Mouse (Mus musculus): ENCODE results near the gene Gpalpp1. TPM values are rescaled to one million over a fixed set of nuclear protein-coding genes. Genes with fewer than 3 reads are reported as not detected.

Gpalpp1 gene
- polyA plus RNA-seq (2014; fragmentation: Nextera tagmentation; extraction: Ambion mirVana) = 15.3 and 17.4 TPM in 2 replicates

- ATAC-seq (replicated peaks; ENCODE audit: insufficient number of reproducible peaks, low FRiP score, low TSS enrichment, low read depth) (peak; percentile 98), DNase-seq (ENCODE audit: low spot score) (peak; percentile 97)
- Histone ChIP-seq H3K4me2 (ENCODE audit: low read depth, low read length) (peak within 1 kb of the TSS; percentile 61), H3K9me3 (replicated peaks; ENCODE audit: control insufficient read depth, low read length) (no peaks in the 10 kb centered on the region), H3K9ac (replicated peaks; ENCODE audit: low read length) (peak within 1 kb of the TSS; percentile 83), H3K36me3 (replicated peaks; ENCODE audit: control insufficient read depth, insufficient read depth, low read depth, low read length) (no peaks in the 10 kb centered on the region), H3K4me3 (ENCODE audit: low read depth, low read length) (peak within 1 kb of the TSS; percentile 94), H3K4me1 (ENCODE audit: control insufficient read depth, insufficient read depth, low read length) (peaks cover 2% of the 10 kb centered on the region; the same call in 1 of the 2 replicates), H3K27ac (replicated peaks; ENCODE audit: low read depth, low read length) (peak within 1 kb of the TSS; percentile 67), H3K27me3 (ENCODE audit: control insufficient read depth, insufficient read depth, low read length) (no peaks in the 10 kb centered on the region)
- under 1% methylated on average over 69 of the region's 69 CpGs for WGBS
These were observed at the start of gene Gpalpp1, which contains the start of gene Nufip1 for GRCm38 (mm10) chr14:76110396-76111221. TSS of gene Gpalpp1 (minus strand) at chr14:76110760. TSS of gene Nufip1 (plus strand) at chr14:76110891.

- 57% methylated on average over 5 of the region's 5 CpGs for WGBS
- no peaks in the 10 kb centered on the region for H3K4me1 ChIP-seq (ENCODE audit: control insufficient read depth, insufficient read depth, low read length)
- H3K4me3 ChIP-seq (ENCODE audit: low read depth, low read length) = no peak overlapping the region
- H3K9ac ChIP-seq (replicated peaks; ENCODE audit: low read length) = no peak overlapping the region
- no peak overlapping the region for H3K4me2 ChIP-seq (ENCODE audit: low read depth, low read length)
- ATAC-seq (replicated peaks; ENCODE audit: insufficient number of reproducible peaks, low FRiP score, low TSS enrichment, low read depth) (no peak), DNase-seq (ENCODE audit: low spot score) (no peak)
- no peaks in the 10 kb centered on the region for H3K9me3 ChIP-seq (replicated peaks; ENCODE audit: control insufficient read depth, low read length)
- H3K36me3 ChIP-seq (replicated peaks; ENCODE audit: control insufficient read depth, insufficient read depth, low read depth, low read length) = no peaks in the 10 kb centered on the region
- H3K27ac ChIP-seq (replicated peaks; ENCODE audit: low read depth, low read length) = no peak overlapping the region
- H3K27me3 ChIP-seq (ENCODE audit: control insufficient read depth, insufficient read depth, low read length) = no peaks in the 10 kb centered on the region
These were observed 47.7 kb upstream of the Gpalpp1 start for GRCm38 (mm10) chr14:76158192-76158785.

GRCm38 (mm10) chr14:76153828-76154227 is 43.3 kb upstream of the Gpalpp1 start:
- H3K27ac ChIP-seq (replicated peaks; ENCODE audit: low read depth, low read length) = no peak overlapping the region
- H3K9me3 ChIP-seq (replicated peaks; ENCODE audit: control insufficient read depth, low read length) = no peaks in the 10 kb centered on the region
- no peak for ATAC-seq (replicated peaks; ENCODE audit: insufficient number of reproducible peaks, low FRiP score, low TSS enrichment, low read depth)
- WGBS = 27% methylated on average over 6 of the region's 6 CpGs
- no peaks in the 10 kb centered on the region for H3K36me3 ChIP-seq (replicated peaks; ENCODE audit: control insufficient read depth, insufficient read depth, low read depth, low read length)
- no peak overlapping the region for H3K4me2 ChIP-seq (ENCODE audit: low read depth, low read length)
- no peaks in the 10 kb centered on the region for H3K4me1 ChIP-seq (ENCODE audit: control insufficient read depth, insufficient read depth, low read length)
- H3K27me3 ChIP-seq (ENCODE audit: control insufficient read depth, insufficient read depth, low read length) = no peaks in the 10 kb centered on the region
- H3K4me3 ChIP-seq (ENCODE audit: low read depth, low read length) = no peak overlapping the region
- DNase-seq (ENCODE audit: low spot score) = no peak
- no peak overlapping the region for H3K9ac ChIP-seq (replicated peaks; ENCODE audit: low read length)

GRCm38 (mm10) chr14:76153003-76153675 is 42.6 kb upstream of the Gpalpp1 start:
- peak overlapping the region; percentile 59 for H3K27ac ChIP-seq (replicated peaks; ENCODE audit: low read depth, low read length)
- no peaks in the 10 kb centered on the region for H3K9me3 ChIP-seq (replicated peaks; ENCODE audit: control insufficient read depth, low read length)
- DNase-seq (ENCODE audit: low spot score) = peak; percentile 58
- ATAC-seq (replicated peaks; ENCODE audit: insufficient number of reproducible peaks, low FRiP score, low TSS enrichment, low read depth) = 0 out of 2 replicates have a peak, but pooled peaks have one; percentile 6
- H3K4me1 ChIP-seq (ENCODE audit: control insufficient read depth, insufficient read depth, low read length) = no peaks in the 10 kb centered on the region
- H3K4me2 ChIP-seq (ENCODE audit: low read depth, low read length) = peak overlapping the region; percentile 48
- peak overlapping the region; percentile 71 for H3K4me3 ChIP-seq (ENCODE audit: low read depth, low read length)
- no peaks in the 10 kb centered on the region for H3K36me3 ChIP-seq (replicated peaks; ENCODE audit: control insufficient read depth, insufficient read depth, low read depth, low read length)
- 2% methylated on average over 24 of the region's 24 CpGs for WGBS
- peak overlapping the region; percentile 47 for H3K9ac ChIP-seq (replicated peaks; ENCODE audit: low read length)
- no peaks in the 10 kb centered on the region for H3K27me3 ChIP-seq (ENCODE audit: control insufficient read depth, insufficient read depth, low read length)

GRCm38 (mm10) chr14:76152162-76153002 is 41.8 kb upstream of the Gpalpp1 start:
- under 1% methylated on average over 41 of the region's 41 CpGs for WGBS
- Histone ChIP-seq H3K9ac (replicated peaks; ENCODE audit: low read length) (peak overlapping the region; percentile 85), H3K4me2 (ENCODE audit: low read depth, low read length) (peak overlapping the region; percentile 72), H3K4me3 (ENCODE audit: low read depth, low read length) (peak overlapping the region; percentile 71), H3K27ac (replicated peaks; ENCODE audit: low read depth, low read length) (peak overlapping the region; percentile 96), H3K36me3 (replicated peaks; ENCODE audit: control insufficient read depth, insufficient read depth, low read depth, low read length) (no peaks in the 10 kb centered on the region), H3K4me1 (ENCODE audit: control insufficient read depth, insufficient read depth, low read length) (no peaks in the 10 kb centered on the region), H3K27me3 (ENCODE audit: control insufficient read depth, insufficient read depth, low read length) (no peaks in the 10 kb centered on the region), H3K9me3 (replicated peaks; ENCODE audit: control insufficient read depth, low read length) (no peaks in the 10 kb centered on the region)
- DNase-seq (ENCODE audit: low spot score) (peak; percentile 96), ATAC-seq (replicated peaks; ENCODE audit: insufficient number of reproducible peaks, low FRiP score, low TSS enrichment, low read depth) (peak; percentile 89)

GRCm38 (mm10) chr14:76151820-76152161 is 41.2 kb upstream of the Gpalpp1 start:
- 0% methylated on average over 10 of the region's 10 CpGs for WGBS
- no peak for ATAC-seq (replicated peaks; ENCODE audit: insufficient number of reproducible peaks, low FRiP score, low TSS enrichment, low read depth)
- H3K27me3 ChIP-seq (ENCODE audit: control insufficient read depth, insufficient read depth, low read length) = no peaks in the 10 kb centered on the region

GRCm38 (mm10) chr14:76151011-76151410 is 40.5 kb upstream of the Gpalpp1 start:
- Histone ChIP-seq H3K27ac (replicated peaks; ENCODE audit: low read depth, low read length) (no peak overlapping the region), H3K36me3 (replicated peaks; ENCODE audit: control insufficient read depth, insufficient read depth, low read depth, low read length) (no peaks in the 10 kb centered on the region), H3K27me3 (ENCODE audit: control insufficient read depth, insufficient read depth, low read length) (no peaks in the 10 kb centered on the region), H3K9me3 (replicated peaks; ENCODE audit: control insufficient read depth, low read length) (no peaks in the 10 kb centered on the region), H3K4me2 (ENCODE audit: low read depth, low read length) (no peak overlapping the region), H3K4me3 (ENCODE audit: low read depth, low read length) (no peak overlapping the region), H3K4me1 (ENCODE audit: control insufficient read depth, insufficient read depth, low read length) (no peaks in the 10 kb centered on the region), H3K9ac (replicated peaks; ENCODE audit: low read length) (no peak overlapping the region)
- ATAC-seq (replicated peaks; ENCODE audit: insufficient number of reproducible peaks, low FRiP score, low TSS enrichment, low read depth) (no peak), DNase-seq (ENCODE audit: low spot score) (no peak)
- WGBS = 84% methylated on average over 2 of the region's 2 CpGs

More at GRCm38 (mm10) chr14:76151820-76152161, 41.2 kb upstream of the Gpalpp1 start:
- DNase-seq (ENCODE audit: low spot score) = no peak
- Histone ChIP-seq H3K9ac (replicated peaks; ENCODE audit: low read length) (peak overlapping the region; percentile 85), H3K4me3 (ENCODE audit: low read depth, low read length) (peak overlapping the region; percentile 71), H3K9me3 (replicated peaks; ENCODE audit: control insufficient read depth, low read length) (no peaks in the 10 kb centered on the region), H3K4me2 (ENCODE audit: low read depth, low read length) (peak overlapping the region; percentile 72), H3K36me3 (replicated peaks; ENCODE audit: control insufficient read depth, insufficient read depth, low read depth, low read length) (no peaks in the 10 kb centered on the region), H3K27ac (replicated peaks; ENCODE audit: low read depth, low read length) (peak overlapping the region; percentile 96), H3K4me1 (ENCODE audit: control insufficient read depth, insufficient read depth, low read length) (no peaks in the 10 kb centered on the region)

Data from embryonic facial prominence, embryonic 11.5 days (tissue).